Mouse (Mus musculus) cortical plate, adult 2 months (tissue): ENCODE measurements around the gene Zc3h15.

Experiments used
- CTCF ChIP-seq: fragments of 200-500 bp; IDR thresholded peaks from 2 replicates; pipeline ENCODE4 v1.5.1; 2011; ENCODE audit warnings: mild to moderate bottlenecking, control low read depth, low read length; ENCODE audit not compliant: insufficient read depth; ENCODE audit errors: extremely low read depth
- POLR2A ChIP-seq: fragments of 200-500 bp; IDR thresholded peaks from 2 replicates; pipeline ENCODE4 v1.6.1; 2011; ENCODE audit warnings: mild to moderate bottlenecking, low read length, control low read depth; ENCODE audit not compliant: insufficient read depth; ENCODE audit errors: extremely low read depth

GRCm38 (mm10) chr2:83673067-83673466 is 28.8 kb downstream of the Zc3h15 start:
- TF ChIP-seq POLR2A (no peak), CTCF (no peak)
